Mouse (Mus musculus): Measurements from ENCODE around the gene Abhd4.
"Not testable (repeated sequence)": the region's sequence is repeated elsewhere in the genome, so short reads cannot be mapped to it uniquely, and the experiment has no call there.

The Abhd4 gene

DNA sequence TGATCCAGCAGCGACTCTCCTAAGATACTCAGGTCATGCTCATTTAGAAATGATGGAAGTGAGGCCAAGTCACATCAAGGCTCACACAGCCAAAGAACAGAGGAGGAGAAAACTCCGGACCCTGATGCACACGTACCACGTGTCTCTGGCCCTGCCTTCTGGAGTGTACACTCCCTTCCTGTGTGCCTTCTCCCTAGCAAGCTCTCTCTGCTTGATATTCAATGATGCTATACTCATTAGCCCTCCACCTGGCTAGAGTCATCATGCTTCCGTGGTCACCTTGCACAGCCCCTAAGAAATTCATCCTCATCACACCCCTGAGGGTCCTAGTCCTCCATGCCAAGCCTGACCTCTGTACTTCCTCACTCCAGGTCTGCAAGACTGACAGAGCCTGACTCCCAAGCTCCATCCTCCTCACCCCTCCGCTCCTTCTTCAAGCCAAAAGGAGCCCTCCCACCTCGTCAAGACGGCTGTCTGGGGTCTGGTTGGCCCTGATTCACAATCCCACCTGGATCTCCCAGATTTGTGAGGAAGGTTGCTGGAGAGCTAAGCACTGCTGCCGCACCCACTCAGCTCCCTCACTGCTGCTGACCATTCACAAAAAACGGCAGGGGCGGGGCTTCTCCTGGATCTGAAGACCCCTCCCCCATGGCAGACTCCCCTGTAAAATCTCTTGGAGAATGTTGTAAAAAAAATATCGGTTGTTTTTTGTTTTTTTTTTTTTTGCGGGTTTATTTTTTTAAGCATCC, 30.5 kb upstream of the Abhd4 start:
- DNase-seq (ENCODE audit: low read depth): no peak

DNA sequence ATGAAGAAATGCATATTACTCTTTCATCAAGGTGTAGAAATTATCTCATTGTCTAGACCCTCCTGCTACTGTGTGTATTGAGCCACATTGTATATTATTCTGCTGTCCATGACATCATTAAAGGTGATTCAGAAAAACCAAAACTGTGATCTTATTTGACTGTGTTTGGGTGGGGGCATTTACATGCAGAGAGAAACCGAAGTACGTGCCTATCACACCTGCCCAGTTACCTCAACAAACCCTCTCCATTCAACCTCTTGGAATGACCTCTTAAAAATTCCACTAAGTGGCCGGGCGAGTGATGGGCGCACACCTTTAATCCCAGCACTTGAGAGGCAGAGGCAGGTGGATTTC, 29.9 kb upstream of the Abhd4 start:
- no peak for DNase-seq (ENCODE audit: low read depth)

- DNase-seq (ENCODE audit: low read depth): no peak
Measured at GRCm38 (mm10) chr14:54224484-54225467, 29.2 kb upstream of the Abhd4 start.

DNA sequence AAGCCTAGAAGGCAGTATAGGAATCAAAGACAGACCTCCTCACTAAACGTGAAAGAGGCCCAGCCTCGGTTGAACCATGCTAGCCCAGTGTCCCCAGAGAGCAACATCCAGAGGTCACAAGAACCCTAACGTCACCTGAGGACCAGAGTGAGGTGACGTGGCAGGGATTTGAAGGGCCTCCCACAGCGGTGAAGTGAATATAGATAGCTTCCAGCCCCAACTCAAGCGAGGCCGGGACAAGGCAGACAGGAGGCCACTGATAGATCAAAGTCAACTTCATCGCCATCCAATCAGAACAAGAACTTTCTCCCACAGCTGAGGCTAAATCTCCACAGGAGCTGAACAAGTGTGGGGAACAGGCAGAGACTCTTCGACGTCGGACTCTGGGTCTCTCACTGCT, 28.3 kb upstream of the Abhd4 start:
- DNase-seq (ENCODE audit: low read depth): no peak

- DNase-seq (ENCODE audit: low read depth): peak; percentile 63
Measured at GRCm38 (mm10) chr14:54226911-54227811, 26.8 kb upstream of the Abhd4 start.

GRCm38 (mm10) chr14:54227911-54228451, 26.0 kb upstream of the Abhd4 start:
- peak; percentile 50 for DNase-seq (ENCODE audit: low read depth)

DNA sequence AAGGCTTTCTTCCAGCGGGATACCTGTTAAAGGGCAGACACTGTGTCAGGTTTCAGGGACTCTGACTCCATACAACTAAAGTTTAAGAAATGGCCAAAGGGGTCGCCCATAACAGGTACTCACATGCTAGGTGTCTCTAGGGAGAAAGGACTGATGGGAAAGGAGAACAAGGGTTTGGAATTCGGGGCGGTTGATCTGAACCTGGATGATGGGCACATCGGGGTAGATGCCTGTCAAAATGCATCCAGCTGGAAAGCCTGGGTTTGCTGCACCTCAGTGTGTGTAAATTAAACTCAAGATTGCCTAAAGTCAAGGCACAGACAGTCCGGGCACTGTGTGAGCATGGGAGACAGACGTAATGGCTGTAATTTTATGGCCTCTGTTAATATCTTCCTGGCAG, 25.5 kb upstream of the Abhd4 start:
- DNase-seq (ENCODE audit: low read depth): no peak

DNA sequence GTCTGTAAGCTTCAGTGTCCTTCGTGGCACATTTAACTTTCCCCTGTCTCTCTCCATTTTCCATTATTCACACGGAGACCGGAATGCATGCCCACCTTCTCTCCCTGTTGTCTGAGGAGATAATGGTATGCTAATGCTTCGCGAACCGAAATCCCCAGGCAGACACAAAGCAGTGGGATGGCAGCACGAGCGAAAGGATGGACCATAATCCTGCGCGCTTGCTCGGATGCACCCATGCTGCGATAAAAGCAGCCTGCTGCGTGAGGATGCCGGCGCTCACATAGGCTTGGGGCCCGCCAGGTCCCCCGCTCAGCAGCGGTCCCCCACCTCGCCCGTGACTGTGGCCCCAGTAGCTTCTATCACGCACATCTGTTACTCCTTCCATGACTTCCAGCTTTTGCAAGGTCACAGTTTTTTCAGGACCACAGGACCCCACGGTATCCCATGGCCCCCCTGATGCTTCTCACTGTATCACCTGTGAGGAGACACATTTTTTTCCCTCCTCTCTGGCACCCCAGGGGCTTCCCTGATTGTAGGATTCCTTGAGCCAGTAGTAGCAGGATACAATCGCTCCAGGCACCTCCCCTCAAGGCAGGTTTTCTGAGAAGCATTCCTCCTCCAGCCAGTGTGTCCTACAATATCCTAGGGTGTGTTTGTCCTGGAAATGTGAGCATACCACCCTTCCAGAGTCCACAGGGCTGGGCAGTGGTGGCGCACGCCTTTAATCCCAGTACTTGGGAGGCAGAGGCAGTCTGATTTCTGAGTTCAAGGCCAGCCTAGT, 24.9 kb upstream of the Abhd4 start:
- no peak for DNase-seq (ENCODE audit: low read depth)

GRCm38 (mm10) chr14:54229849-54230248, 24.1 kb upstream of the Abhd4 start:
- not testable (repeated sequence) for DNase-seq (ENCODE audit: low read depth)

DNA sequence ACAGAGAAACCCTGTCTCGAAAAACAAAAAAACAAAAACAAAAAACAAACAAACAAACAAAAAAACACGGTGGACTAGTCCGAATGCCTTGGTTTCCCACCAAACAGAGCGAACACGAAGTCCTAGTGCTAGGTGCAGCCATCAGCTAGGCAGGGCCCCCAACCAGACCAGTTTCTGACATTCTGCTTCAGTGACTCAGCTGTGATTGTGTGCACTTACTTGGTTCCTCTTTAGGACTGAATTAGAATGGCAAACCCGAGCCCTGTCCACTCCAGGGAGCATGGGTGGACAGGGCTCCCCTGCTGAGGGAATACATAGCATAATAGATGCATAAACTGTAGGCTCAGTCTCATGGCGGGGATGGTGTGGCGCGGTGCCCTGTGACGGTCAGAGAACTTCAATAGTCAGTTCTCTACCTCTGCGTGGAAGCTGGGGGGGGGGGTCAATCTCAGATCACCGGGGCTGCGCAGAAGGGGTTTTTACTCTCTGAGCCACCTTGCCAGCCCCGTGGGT, 23.3 kb upstream of the Abhd4 start:
- DNase-seq (ENCODE audit: low read depth): no peak

DNA sequence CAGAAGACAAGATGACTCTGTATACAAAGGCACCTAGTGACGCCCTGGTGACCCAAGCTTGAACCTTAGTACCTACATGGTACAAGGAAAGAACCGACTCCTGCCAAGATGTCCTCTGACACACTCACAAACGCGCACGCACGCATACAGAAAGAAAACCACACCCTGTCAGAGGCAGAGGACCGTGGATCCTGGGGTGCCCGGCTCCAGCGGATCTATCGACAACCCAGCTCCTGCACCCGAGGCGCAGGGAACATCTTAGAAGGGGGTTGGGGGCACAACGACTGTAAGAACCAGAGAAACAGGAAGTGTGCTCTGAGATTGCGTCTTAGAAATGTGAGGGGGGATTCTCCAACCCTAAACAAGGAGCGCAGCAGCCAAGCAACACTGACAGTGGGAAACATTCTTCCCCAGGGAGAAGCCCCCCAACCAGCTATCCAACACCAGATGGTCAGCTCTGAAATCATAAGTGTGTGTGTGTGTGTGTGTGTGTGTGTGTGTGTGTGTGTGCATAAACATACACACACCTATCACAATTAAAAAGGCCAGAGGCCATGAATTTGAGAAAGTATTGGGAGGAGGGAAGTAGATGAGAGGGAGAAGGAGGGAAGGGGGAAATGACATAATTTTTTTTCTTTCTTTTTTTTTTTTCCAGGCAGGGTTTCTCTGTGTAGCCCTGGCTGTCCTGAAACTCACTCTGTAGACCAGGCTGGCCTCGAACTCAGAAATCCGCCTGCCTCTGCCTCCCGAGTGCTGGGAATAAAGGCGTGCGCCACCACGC, 22.6 kb upstream of the Abhd4 start:
- no peak for DNase-seq (ENCODE audit: low read depth)

GRCm38 (mm10) chr14:54232143-54232542, 21.8 kb upstream of the Abhd4 start:
- DNase-seq (ENCODE audit: low read depth): no peak

GRCm38 (mm10) chr14:54232811-54233558, 21.0 kb upstream of the Abhd4 start:
- DNase-seq (ENCODE audit: low read depth): no peak

GRCm38 (mm10) chr14:54233559-54234143, 20.3 kb upstream of the Abhd4 start:
- DNase-seq (ENCODE audit: low read depth): no peak

GRCm38 (mm10) chr14:54234231-54235040, 19.6 kb upstream of the Abhd4 start:
- DNase-seq (ENCODE audit: low read depth): no peak

GRCm38 (mm10) chr14:54235825-54236540, 18.0 kb upstream of the Abhd4 start:
- no peak for DNase-seq (ENCODE audit: low read depth)

DNA sequence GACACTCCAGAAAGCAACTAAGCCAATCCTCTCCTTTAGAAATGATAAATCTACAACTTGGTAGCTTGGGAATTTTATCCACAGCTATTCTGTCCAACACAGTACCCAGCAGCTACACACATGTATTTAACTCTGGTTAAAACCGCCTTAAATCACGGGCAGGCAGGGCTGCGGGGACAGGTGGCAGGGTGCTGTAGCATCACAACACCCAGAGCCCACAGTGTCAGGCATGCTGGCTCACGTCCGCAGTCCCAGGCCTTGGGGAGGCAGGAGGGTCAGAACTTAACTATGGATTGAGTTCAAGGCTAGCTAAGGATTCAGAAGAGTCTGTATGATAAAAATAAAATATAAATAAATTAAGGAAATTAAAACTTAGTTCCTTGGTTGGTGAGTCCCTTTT, 17.1 kb upstream of the Abhd4 start:
- no peak for DNase-seq (ENCODE audit: low read depth)

Measured in fibroblast of lung, adult 2 months (primary cell).